Mouse (Mus musculus): ENCODE measurements around the gene Cdh12. TPM values are rescaled to one million over a fixed set of nuclear protein-coding genes. Genes with fewer than 3 reads are reported as not detected.

Gene Cdh12
- polyA plus RNA-seq (2012; ENCODE audit: insufficient read depth, low replicate concordance), result not detected in 2 replicates

DNA sequence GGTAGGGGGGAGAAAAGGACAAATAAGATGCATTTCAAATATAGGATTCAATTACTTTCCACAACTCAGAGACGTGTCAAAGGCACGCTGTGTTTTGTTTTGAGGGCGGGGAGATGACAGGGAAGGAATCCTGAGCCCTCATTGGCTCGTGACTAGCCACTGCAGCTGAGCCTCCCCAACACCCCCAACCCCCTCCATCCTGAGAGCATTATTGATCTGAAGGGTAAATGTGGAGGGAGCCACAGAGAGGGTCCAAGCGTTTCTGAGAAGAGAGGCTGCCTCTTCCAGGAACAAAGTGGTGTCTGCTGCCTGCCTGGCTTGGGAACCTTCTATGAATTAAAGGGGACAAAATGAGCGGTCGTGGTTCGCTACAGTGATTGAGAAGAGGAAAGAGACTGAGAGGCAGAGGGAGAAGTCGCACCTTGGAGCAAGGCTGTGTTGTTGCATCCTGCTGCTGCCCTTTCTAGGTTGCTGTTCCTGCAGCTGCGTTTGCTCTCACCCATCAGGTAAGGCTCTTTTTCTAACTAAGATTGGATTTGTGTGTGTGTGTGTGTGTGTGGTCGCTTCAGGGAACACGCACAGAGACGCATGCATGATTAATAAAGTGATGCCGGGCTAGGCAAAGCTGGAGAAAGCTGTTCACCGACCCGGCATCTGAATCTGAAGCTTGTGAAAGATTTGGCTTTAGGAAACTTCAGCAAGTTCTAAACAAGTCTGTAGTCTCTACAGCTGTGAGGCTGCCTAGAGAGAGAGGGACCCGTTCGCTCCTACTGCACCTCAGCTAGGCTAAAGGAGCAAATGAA is at the start of gene Cdh12:
Gene Cdh12 (plus strand): TSS at position 405 of the 803 bp plus-strand sequence.
- no peak within 1 kb of the TSS for H3K4me3 ChIP-seq (replicated peaks)
- no peaks in the 10 kb centered on the region for H3K36me3 ChIP-seq (replicated peaks; ENCODE audit: low read length)
- no peaks in the 10 kb centered on the region for H3K4me1 ChIP-seq
- H3K9me3 ChIP-seq, result no peaks in the 10 kb centered on the region
- TF ChIP-seq GATA1 (IDR thresholded peaks at IDR 0.05; ENCODE audit: borderline replicate concordance, low read length), result no peak
- TF ChIP-seq FLI1 (IDR thresholded peaks at IDR 0.05; ENCODE audit: low read length), result no peak
- no peaks in the 10 kb centered on the region for H3K27me3 ChIP-seq (replicated peaks)

- Histone ChIP-seq H3K9me3 (no peaks in the 10 kb centered on the region), H3K4me1 (no peaks in the 10 kb centered on the region), H3K27me3 (replicated peaks) (no peaks in the 10 kb centered on the region), H3K36me3 (replicated peaks; ENCODE audit: low read length) (no peaks in the 10 kb centered on the region), H3K4me3 (replicated peaks) (no peak overlapping the region)
- no peak for TF ChIP-seq FLI1 (IDR thresholded peaks at IDR 0.05; ENCODE audit: low read length)
- TF ChIP-seq GATA1 (IDR thresholded peaks at IDR 0.05; ENCODE audit: borderline replicate concordance, low read length), result no peak
Measured at GRCm38 (mm10) chr15:20403596-20403995, 45.5 kb upstream of the Cdh12 start.

GRCm38 (mm10) chr15:20413397-20413796 is 35.7 kb upstream of the Cdh12 start:
- TF ChIP-seq GATA1 (IDR thresholded peaks at IDR 0.05; ENCODE audit: borderline replicate concordance, low read length) (no peak), FLI1 (IDR thresholded peaks at IDR 0.05; ENCODE audit: low read length) (no peak)
- Histone ChIP-seq H3K9me3 (no peaks in the 10 kb centered on the region), H3K27me3 (replicated peaks) (no peaks in the 10 kb centered on the region), H3K4me1 (no peaks in the 10 kb centered on the region), H3K36me3 (replicated peaks; ENCODE audit: low read length) (no peaks in the 10 kb centered on the region), H3K4me3 (replicated peaks) (no peak overlapping the region)

DNA sequence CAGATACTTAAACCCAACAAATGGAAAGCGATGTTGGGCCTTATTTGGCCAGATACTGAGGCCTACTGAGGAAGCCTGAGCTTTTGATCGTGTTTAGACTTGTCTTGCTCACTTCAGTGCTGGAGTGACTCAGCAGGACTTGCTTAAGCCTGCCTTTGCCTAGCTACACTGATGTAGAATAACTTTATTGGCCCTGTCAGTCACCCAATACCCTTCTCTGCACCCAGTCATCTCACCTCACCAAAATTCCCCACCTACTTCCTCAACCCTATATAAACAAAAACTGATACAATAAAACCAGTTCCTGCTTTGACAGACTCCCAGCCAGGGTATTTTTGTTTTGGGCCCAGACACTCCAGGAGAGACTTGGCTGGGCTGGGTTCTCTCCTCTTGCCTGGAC is 12.7 kb upstream of the Cdh12 start:
- TF ChIP-seq GATA1 (IDR thresholded peaks at IDR 0.05; ENCODE audit: borderline replicate concordance, low read length), result no peak
- TF ChIP-seq FLI1 (IDR thresholded peaks at IDR 0.05; ENCODE audit: low read length), result no peak
- H3K4me1 ChIP-seq, result no peaks in the 10 kb centered on the region
- H3K9me3 ChIP-seq, result no peaks in the 10 kb centered on the region
- H3K27me3 ChIP-seq (replicated peaks), result no peaks in the 10 kb centered on the region
- H3K36me3 ChIP-seq (replicated peaks; ENCODE audit: low read length), result no peaks in the 10 kb centered on the region
- H3K4me3 ChIP-seq (replicated peaks), result no peak overlapping the region

DNA sequence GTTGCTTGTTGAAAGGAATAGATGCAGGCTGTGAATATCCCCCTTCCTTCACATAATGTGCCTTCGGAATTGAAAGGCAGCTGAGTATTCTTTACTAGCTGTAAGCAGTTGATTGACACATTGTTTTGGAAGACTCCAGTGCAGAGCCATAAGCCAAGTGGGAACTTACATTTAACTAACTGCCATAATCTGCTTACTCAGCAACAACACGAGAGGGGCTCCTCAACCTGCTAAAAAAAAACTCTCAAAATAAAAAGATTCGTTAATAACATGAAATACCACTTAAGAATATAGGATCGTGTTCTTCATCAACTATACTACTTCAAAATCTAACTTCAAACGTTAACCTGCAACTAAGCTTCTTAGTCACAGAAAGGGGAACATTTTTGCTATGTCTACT is 1.5 kb downstream of the Cdh12 start:
- no peak for TF ChIP-seq FLI1 (IDR thresholded peaks at IDR 0.05; ENCODE audit: low read length)
- no peak for TF ChIP-seq GATA1 (IDR thresholded peaks at IDR 0.05; ENCODE audit: borderline replicate concordance, low read length)
- Histone ChIP-seq H3K36me3 (replicated peaks; ENCODE audit: low read length) (no peaks in the 10 kb centered on the region), H3K9me3 (no peaks in the 10 kb centered on the region), H3K27me3 (replicated peaks) (no peaks in the 10 kb centered on the region), H3K4me3 (replicated peaks) (no peak overlapping the region), H3K4me1 (no peaks in the 10 kb centered on the region)

DNA sequence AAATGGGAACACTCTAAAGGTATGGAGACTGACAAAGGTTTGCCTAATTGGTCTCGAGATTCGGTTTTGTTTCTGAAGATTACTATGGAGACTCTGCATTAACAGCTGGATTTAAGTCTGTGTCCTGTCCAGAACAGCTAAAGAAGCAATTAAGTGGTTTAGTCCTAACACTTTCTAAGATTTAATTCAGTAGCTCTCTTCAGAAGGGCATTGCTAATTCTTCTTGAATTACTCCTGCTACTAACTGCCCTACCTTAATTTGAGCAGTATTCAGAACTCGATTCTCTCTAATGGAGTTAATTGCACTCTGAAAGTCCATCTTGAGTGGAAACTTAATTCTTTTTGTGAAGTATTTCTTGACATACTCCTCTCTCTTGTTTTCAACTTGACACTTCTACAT is 9.4 kb downstream of the Cdh12 start:
- H3K4me3 ChIP-seq (replicated peaks), result no peak overlapping the region
- H3K9me3 ChIP-seq, result no peaks in the 10 kb centered on the region
- TF ChIP-seq GATA1 (IDR thresholded peaks at IDR 0.05; ENCODE audit: borderline replicate concordance, low read length) (no peak), FLI1 (IDR thresholded peaks at IDR 0.05; ENCODE audit: low read length) (no peak)
- no peaks in the 10 kb centered on the region for H3K4me1 ChIP-seq
- H3K27me3 ChIP-seq (replicated peaks), result no peaks in the 10 kb centered on the region
- no peaks in the 10 kb centered on the region for H3K36me3 ChIP-seq (replicated peaks; ENCODE audit: low read length)

DNA sequence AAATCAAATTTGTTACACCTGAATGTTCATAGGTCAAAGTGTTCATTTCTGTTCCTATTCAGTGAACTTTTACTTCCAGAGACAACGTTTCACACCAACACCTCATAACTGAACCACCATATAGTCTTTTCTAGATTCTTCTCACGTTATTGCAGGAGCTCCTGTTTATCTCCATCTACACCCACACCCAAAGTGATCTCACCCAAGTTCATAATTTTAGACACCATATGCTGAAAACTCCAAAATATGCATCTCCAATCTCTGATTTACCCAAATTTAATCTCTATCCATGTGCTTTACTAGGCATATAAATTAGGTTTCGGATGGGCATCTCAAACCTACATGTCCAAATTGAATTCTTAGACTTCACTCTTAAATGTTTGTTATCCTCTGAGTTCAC is 13.4 kb downstream of the Cdh12 start:
- Histone ChIP-seq H3K27me3 (replicated peaks) (no peaks in the 10 kb centered on the region), H3K4me3 (replicated peaks) (no peak overlapping the region), H3K36me3 (replicated peaks; ENCODE audit: low read length) (no peaks in the 10 kb centered on the region), H3K4me1 (no peaks in the 10 kb centered on the region), H3K9me3 (no peaks in the 10 kb centered on the region)
- TF ChIP-seq GATA1 (IDR thresholded peaks at IDR 0.05; ENCODE audit: borderline replicate concordance, low read length) (no peak), FLI1 (IDR thresholded peaks at IDR 0.05; ENCODE audit: low read length) (no peak)

DNA sequence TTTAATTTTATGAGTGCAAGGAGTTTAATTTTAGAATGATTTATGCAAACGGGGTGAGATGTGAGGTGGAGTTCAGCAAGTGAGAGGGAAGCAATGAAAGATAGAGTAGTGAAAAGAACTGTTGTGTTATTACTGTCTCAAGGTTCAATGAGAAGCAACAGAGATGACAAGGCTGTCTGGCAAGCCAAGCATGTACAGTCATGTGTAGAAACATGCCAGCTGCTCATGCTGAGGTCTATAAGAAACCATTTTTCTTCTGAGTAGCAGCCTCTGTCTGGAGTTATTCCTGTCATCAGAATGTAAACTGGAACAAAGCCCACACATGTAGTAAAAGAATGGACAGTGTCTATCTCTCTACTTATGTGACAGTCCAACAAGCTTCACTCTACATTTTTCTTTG is 14.5 kb downstream of the Cdh12 start:
- Histone ChIP-seq H3K36me3 (replicated peaks; ENCODE audit: low read length) (no peaks in the 10 kb centered on the region), H3K9me3 (no peaks in the 10 kb centered on the region), H3K27me3 (replicated peaks) (no peaks in the 10 kb centered on the region), H3K4me3 (replicated peaks) (no peak overlapping the region), H3K4me1 (no peaks in the 10 kb centered on the region)
- TF ChIP-seq FLI1 (IDR thresholded peaks at IDR 0.05; ENCODE audit: low read length) (no peak), GATA1 (IDR thresholded peaks at IDR 0.05; ENCODE audit: borderline replicate concordance, low read length) (no peak)

- H3K4me1 ChIP-seq, result no peaks in the 10 kb centered on the region
- H3K27me3 ChIP-seq (replicated peaks), result no peaks in the 10 kb centered on the region
- H3K36me3 ChIP-seq (replicated peaks; ENCODE audit: low read length), result no peaks in the 10 kb centered on the region
- H3K4me3 ChIP-seq (replicated peaks), result no peak overlapping the region
- H3K9me3 ChIP-seq, result no peaks in the 10 kb centered on the region
- no peak for TF ChIP-seq FLI1 (IDR thresholded peaks at IDR 0.05; ENCODE audit: low read length)
- TF ChIP-seq GATA1 (IDR thresholded peaks at IDR 0.05; ENCODE audit: borderline replicate concordance, low read length), result no peak
Measured at GRCm38 (mm10) chr15:20550979-20551378, 101.9 kb downstream of the Cdh12 start.

DNA sequence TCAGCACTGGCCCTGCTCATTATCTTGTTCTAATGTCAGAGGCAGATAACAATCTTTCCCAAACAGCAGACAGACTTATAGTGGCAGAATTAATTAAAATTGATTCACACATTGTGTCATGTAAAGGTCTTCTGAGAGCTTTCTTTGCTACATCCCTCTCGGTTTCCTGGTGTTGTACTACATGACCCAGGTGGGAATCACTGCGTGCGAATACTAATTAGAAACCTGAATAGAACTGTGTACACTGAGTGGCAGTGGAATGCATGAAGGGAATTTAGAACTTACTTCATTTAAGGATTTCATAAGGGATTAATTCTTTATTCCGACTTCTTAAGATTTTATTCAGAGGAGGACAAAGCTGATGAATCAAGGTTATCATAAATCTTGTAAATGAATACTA is 121.9 kb downstream of the Cdh12 start:
- no peaks in the 10 kb centered on the region for H3K27me3 ChIP-seq (replicated peaks)
- no peak for TF ChIP-seq FLI1 (IDR thresholded peaks at IDR 0.05; ENCODE audit: low read length)
- no peak for TF ChIP-seq GATA1 (IDR thresholded peaks at IDR 0.05; ENCODE audit: borderline replicate concordance, low read length)
- no peak overlapping the region for H3K4me3 ChIP-seq (replicated peaks)
- H3K9me3 ChIP-seq, result no peaks in the 10 kb centered on the region
- H3K36me3 ChIP-seq (replicated peaks; ENCODE audit: low read length), result no peaks in the 10 kb centered on the region
- H3K4me1 ChIP-seq, result no peaks in the 10 kb centered on the region
